Mouse (Mus musculus): ENCODE data around the gene Myl12a. TPM values are rescaled to one million over a fixed set of nuclear protein-coding genes. Genes with fewer than 3 reads are reported as not detected.

Myl12a gene
- polyA plus RNA-seq, 1 experiment from 2014 or later = 682 TPM

DNA sequence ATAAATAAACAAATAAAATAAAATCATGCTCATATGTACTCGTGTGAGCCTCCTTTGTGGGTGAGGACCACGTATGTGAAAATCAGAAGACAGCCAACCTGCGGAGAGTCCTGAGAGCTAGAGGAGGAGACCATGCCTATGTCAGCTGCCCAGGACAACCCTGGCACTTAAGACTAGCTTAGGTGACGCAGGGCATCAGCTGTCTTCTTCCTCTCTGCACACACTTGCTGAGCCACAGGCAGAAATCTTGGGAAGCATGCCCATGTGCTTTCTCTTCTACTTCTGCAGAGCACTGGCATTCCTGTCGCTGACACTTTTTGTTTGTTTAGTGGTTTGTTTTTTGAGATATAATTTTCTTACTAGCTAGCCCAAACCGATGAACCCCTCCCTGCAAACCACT lies 7.1 kb downstream of the Myl12a start:
- H3K36me3 ChIP-seq = peaks cover 29% of the 10 kb centered on the region
- H3K27ac ChIP-seq = no peak overlapping the region
- H3K9ac ChIP-seq = no peak overlapping the region
- peaks cover 44% of the 10 kb centered on the region for H3K4me1 ChIP-seq
- no peak for ATAC-seq (ENCODE audit: insufficient number of reproducible peaks, low FRiP score, low TSS enrichment, low read depth)
- no peak overlapping the region for H3K4me2 ChIP-seq
- no peak overlapping the region for H3K4me3 ChIP-seq
- WGBS = 90% methylated on average over 6 of the region's 6 CpGs
- H3K27me3 ChIP-seq = no peaks in the 10 kb centered on the region
- no peaks in the 10 kb centered on the region for H3K9me3 ChIP-seq

DNA sequence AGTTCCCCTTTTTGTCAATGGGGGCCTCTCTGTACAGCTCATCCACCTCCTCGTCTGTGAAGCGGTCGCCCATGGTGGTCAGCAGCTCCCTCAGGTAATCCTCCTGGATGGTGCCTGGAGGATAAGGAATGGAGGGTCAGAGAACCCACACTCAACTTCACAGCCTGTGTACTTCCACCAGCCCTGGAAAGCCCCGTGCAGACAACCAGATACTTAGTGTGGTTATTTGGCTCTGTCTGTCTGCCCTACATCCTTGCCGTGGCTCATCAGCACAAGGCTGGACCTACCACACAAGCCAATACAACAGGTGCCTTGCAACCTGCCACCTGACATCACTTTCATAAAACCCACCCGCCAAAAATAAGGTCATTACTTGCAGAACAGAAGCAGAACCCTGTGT lies 8.0 kb downstream of the Myl12a start:
- 77% methylated on average over 6 of the region's 6 CpGs for WGBS
- H3K4me3 ChIP-seq = no peak overlapping the region
- H3K27ac ChIP-seq = no peak overlapping the region
- no peaks in the 10 kb centered on the region for H3K9me3 ChIP-seq
- H3K9ac ChIP-seq = no peak overlapping the region
- peaks cover 29% of the 10 kb centered on the region for H3K36me3 ChIP-seq
- no peaks in the 10 kb centered on the region for H3K27me3 ChIP-seq
- no peak for ATAC-seq (ENCODE audit: insufficient number of reproducible peaks, low FRiP score, low TSS enrichment, low read depth)
- H3K4me1 ChIP-seq = peaks cover 42% of the 10 kb centered on the region
- H3K4me2 ChIP-seq = no peak overlapping the region

DNA sequence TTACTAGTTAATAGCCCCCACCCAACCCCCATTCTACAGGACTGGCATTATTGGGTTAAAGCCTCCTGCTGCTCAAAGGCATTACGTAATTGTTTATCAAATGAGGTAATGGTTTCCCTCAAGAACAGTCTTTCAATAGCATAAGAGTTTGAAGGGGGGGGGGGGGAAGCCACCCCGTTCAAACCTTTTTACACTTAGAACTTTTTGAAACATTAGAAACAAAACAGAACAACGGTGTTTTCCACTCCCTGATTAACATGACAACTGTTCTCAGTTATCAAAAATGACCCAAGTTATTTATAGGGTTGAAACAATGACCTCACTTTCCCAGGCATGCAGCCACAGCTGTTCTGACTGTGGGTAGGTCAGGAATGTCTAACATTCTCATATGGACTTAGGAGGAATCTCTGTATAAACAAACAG lies 9.3 kb downstream of the Myl12a start:
- Histone ChIP-seq H3K9ac (no peak overlapping the region), H3K4me2 (no peak overlapping the region), H3K4me1 (peaks cover 43% of the 10 kb centered on the region), H3K27me3 (no peaks in the 10 kb centered on the region), H3K36me3 (peaks cover 31% of the 10 kb centered on the region), H3K27ac (peak overlapping the region; percentile 57; the same call in 1 of the 2 replicates), H3K9me3 (no peaks in the 10 kb centered on the region), H3K4me3 (no peak overlapping the region)
- WGBS = 28% methylated on average over 3 of the region's 3 CpGs
- 0 out of 2 replicates have a peak, but pooled peaks have one; percentile 50 for ATAC-seq (ENCODE audit: insufficient number of reproducible peaks, low FRiP score, low TSS enrichment, low read depth)

DNA sequence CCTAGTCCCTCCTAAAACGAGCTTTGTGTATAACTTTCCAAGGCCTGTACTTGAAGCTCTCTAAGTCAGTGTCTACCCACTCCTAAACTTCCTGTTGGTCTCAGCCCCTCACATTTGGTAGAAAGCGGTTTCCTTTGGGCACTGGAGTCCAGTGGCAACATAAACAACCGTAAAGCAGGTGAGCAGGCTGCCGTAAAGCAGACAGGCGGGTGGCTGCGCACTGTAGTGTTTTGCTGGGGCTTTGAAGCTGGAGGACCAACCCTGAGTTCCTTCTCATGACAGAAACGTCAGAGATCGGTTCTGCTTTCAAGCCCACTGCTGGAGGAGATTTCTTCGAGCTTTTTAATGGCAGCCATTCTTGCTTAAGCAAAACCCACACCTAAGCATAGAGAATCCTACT lies 10.0 kb downstream of the Myl12a start:
- H3K4me1 ChIP-seq = peaks cover 47% of the 10 kb centered on the region
- WGBS = 69% methylated on average over 9 of the region's 9 CpGs
- H3K4me3 ChIP-seq = no peak overlapping the region
- ATAC-seq (ENCODE audit: insufficient number of reproducible peaks, low FRiP score, low TSS enrichment, low read depth) = no peak
- no peak overlapping the region for H3K4me2 ChIP-seq
- peak overlapping the region; percentile 44 for H3K27ac ChIP-seq
- no peak overlapping the region for H3K9ac ChIP-seq
- H3K36me3 ChIP-seq = peaks cover 34% of the 10 kb centered on the region
- no peaks in the 10 kb centered on the region for H3K27me3 ChIP-seq
- H3K9me3 ChIP-seq = no peaks in the 10 kb centered on the region

DNA sequence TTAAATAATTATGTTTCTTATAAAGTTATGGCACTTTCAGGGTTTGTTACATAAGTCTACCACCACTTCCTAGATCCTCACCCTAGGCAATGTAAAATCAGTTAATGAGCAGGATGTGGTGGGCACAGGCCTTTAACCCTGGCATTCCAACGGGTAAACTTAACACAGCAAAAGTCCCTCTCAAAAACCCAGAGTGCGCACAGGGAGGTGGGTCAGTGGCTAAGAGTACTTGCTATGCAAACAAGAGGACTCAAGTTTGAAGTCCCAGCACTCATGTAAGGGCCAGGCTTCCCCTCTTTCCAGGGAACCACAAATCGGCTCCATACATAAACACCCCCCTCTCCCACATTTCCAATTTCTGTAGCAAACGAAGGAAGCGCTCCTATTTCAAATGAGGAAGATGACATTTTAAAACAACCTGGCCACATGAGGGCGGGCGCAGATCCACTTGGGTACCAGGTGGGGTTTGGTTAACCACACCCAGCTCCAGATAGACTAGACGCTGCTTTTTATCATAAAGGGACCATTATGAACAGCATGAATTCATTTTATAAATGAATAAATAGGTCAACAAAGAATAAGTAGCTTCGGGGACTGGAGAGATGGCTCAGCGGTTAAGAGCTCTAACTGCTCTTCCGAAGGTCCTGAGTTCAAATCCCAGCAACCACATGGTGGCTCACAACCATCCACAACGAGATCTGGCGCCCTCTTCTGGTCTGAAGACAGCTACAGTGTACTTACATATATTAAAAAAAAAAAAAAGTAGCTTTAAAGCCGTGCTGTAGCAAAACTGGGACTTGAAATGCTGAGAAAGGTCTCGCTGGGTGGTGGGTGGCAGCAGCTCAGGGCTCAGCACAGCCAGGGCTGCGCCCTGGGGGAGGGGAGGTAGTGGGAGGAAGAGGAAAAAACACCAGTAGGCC lies 10.7 kb downstream of the Myl12a start:
- no peak overlapping the region for H3K9ac ChIP-seq
- no peak for ATAC-seq (ENCODE audit: insufficient number of reproducible peaks, low FRiP score, low TSS enrichment, low read depth)
- WGBS = 80% methylated on average over 16 of the region's 16 CpGs
- no peak overlapping the region for H3K4me3 ChIP-seq
- H3K27ac ChIP-seq = peak overlapping the region; percentile 96
- H3K36me3 ChIP-seq = peaks cover 34% of the 10 kb centered on the region
- H3K4me2 ChIP-seq = no peak overlapping the region
- H3K4me1 ChIP-seq = peaks cover 49% of the 10 kb centered on the region
- H3K27me3 ChIP-seq = no peaks in the 10 kb centered on the region
- H3K9me3 ChIP-seq = no peaks in the 10 kb centered on the region

DNA sequence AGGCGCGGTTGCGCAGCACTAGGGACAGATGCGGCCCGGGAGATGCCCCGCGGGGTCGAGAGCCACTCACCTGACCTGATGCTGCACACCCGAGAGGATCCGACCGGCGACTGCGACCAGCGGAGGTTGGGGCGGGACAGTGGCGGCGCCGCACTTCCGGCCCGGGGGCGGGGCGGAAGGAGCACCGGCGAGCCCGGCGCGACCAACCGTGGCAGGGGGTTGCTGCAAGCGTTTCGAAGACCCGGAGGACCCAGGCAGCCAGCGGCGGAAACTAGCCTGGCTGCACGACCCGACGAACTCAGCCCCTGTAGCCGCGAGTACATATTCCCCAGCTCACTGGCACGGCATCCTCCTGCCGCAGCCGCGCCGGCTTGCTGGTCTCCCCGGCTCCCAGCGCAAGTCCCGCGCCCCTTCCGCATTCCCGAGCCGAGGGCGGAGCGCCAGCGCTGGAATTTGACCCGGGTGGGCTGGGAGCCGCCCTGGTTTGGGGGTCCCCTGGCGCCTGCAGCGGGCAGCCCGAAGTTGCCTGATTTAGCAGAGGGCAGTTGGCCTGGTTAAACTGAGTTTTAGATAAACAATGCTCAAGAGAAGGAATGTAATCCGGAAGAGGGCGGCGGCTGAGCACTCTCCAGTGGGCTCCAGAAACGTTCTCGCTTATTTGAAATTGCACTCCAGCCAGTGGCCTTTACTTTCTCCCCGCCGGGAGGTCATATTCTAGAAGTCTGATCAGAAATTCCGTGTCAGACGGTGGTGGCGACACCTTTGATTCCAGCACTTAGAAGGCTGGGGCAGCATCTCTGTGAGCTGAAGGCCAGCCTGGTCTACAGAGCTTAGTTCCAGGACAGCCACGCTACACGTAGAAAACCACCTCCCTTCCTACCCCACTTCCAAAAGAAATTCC lies 12.0 kb downstream of the Myl12a start:
- H3K4me2 ChIP-seq = peak overlapping the region; percentile 69
- no peaks in the 10 kb centered on the region for H3K27me3 ChIP-seq
- H3K4me1 ChIP-seq = peaks cover 49% of the 10 kb centered on the region
- H3K4me3 ChIP-seq = peak overlapping the region; percentile 89
- H3K9me3 ChIP-seq = no peaks in the 10 kb centered on the region
- under 1% methylated on average over 70 of the region's 70 CpGs for WGBS
- H3K9ac ChIP-seq = peak overlapping the region; percentile 75
- H3K27ac ChIP-seq = peak overlapping the region; percentile 96
- peaks cover 34% of the 10 kb centered on the region for H3K36me3 ChIP-seq
- ATAC-seq (ENCODE audit: insufficient number of reproducible peaks, low FRiP score, low TSS enrichment, low read depth) = peak; percentile 78

DNA sequence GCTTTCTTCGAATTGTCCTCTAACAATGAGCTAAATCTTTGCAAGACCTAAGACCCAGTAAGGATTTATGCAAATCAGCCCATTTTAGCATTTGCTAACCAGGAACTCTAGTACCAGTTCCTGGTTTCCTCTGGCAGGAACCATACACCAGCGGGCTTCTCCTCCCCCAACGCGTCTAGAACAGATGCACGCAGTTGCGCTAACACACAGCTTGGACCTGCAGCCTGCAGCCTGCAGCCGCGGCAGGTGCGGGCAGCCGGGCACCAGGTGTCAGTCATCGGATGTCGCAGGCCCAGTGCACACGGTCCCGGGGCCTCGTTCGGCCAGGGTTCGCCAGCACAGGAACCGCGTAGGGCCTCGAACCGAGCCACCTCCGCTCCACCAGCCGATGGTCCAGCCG lies 12.7 kb downstream of the Myl12a start:
- Histone ChIP-seq H3K4me1 (peaks cover 49% of the 10 kb centered on the region), H3K36me3 (peaks cover 35% of the 10 kb centered on the region; the same call in 1 of the 2 replicates), H3K27me3 (no peaks in the 10 kb centered on the region), H3K4me2 (peak overlapping the region; percentile 69), H3K27ac (peak overlapping the region; percentile 96), H3K4me3 (peak overlapping the region; percentile 89), H3K9me3 (no peaks in the 10 kb centered on the region), H3K9ac (peak overlapping the region; percentile 75)
- WGBS = 2% methylated on average over 24 of the region's 24 CpGs
- peak; percentile 38 for ATAC-seq (ENCODE audit: insufficient number of reproducible peaks, low FRiP score, low TSS enrichment, low read depth)

DNA sequence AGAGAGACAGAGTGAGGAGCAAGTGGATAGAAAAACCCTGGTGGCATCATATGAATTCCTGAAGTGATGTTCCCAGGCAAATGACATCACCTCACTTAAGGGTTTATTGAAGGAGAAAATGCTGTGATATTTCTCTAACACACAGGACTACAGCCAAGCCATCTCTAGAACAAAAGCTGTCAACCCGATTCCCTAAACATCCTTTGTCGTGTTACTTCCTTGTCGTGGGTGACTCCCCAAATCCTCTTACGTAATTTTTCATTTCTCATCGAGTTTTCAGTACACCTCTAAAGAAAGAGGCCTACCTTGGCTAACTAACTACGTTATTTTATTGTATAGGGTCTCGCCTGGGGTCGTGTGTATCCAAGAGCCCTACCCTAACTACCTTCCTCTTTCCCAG lies 13.2 kb downstream of the Myl12a start:
- Histone ChIP-seq H3K4me1 (peaks cover 49% of the 10 kb centered on the region), H3K27ac (peak overlapping the region; percentile 96; the same call in 1 of the 2 replicates), H3K27me3 (no peaks in the 10 kb centered on the region), H3K4me3 (peak overlapping the region; percentile 89), H3K9me3 (no peaks in the 10 kb centered on the region), H3K36me3 (peaks cover 30% of the 10 kb centered on the region; the same call in 1 of the 2 replicates), H3K9ac (no peak overlapping the region), H3K4me2 (peak overlapping the region; percentile 69)
- ATAC-seq (ENCODE audit: insufficient number of reproducible peaks, low FRiP score, low TSS enrichment, low read depth) = no peak
- 54% methylated on average over 8 of the region's 8 CpGs for WGBS

DNA sequence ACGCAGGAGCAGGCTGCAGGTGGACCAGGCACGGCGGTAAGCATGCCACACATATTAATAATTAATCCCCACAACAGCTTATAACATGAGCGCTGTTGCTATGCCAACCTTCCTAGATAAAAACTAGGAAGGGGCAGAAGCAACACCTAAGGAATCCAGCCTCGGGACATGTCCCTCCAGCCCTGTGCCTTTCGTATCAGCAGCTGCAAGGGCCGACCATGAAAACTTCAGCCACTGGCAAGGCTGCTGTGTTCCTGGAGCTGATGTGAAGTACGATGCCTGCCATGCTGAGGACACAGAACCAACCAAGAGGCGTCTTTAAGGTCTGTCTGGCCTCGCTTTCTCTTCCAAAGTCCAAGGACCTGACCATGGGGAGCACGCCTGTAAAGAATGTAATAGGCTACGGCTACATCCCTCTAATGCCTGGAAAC lies 14.3 kb downstream of the Myl12a start:
- peaks cover 24% of the 10 kb centered on the region; the same call in 1 of the 2 replicates for H3K36me3 ChIP-seq
- H3K27me3 ChIP-seq = no peaks in the 10 kb centered on the region
- no peak for ATAC-seq (ENCODE audit: insufficient number of reproducible peaks, low FRiP score, low TSS enrichment, low read depth)
- 83% methylated on average over 12 of the region's 12 CpGs for WGBS
- H3K27ac ChIP-seq = no peak overlapping the region
- peaks cover 45% of the 10 kb centered on the region for H3K4me1 ChIP-seq
- no peaks in the 10 kb centered on the region for H3K9me3 ChIP-seq
- no peak overlapping the region for H3K4me3 ChIP-seq
- H3K9ac ChIP-seq = no peak overlapping the region
- H3K4me2 ChIP-seq = no peak overlapping the region

DNA sequence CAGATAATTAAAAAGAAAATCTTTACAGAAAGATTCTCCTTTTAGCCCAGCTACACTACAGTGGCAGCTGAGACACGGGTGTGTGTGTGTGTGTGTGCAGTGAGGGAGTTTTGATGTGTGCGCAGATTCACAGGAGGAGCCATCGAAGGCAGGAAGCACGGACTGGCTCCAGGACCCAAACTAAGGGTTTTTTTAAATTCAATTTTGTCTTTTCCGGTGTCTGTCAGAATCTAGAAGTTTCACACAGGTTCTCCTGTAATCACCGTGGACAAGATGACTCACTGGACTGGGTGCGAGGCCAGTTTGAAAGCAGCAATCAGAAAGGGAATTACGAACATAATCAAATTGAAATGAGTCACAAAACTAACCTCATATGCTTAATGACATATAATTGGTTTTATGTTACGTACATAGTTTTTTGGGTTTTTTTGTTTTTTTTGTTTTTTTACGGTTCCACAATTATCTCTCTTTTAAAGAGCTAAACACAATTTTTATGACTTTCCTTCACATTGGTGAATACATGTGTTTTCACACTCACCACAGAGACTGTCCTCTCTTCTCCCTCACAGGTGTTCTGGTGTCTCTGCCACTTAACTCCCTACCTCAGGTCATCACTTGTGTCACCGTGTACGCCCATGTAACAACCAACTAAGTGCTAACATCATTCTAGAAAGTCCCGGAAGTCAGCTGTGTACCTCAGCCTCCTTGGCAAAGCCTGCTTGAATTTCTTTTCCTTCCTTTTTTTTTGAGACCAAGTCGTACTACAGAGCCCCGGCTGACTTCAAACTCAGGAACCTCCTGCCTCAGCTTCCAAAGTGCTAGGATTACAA lies 15.6 kb downstream of the Myl12a start:
- 84% methylated on average over 15 of the region's 15 CpGs for WGBS
- no peak overlapping the region for H3K9ac ChIP-seq
- no peak overlapping the region for H3K4me3 ChIP-seq
- peaks cover 27% of the 10 kb centered on the region for H3K36me3 ChIP-seq
- no peaks in the 10 kb centered on the region for H3K9me3 ChIP-seq
- H3K4me2 ChIP-seq = no peak overlapping the region
- no peak for ATAC-seq (ENCODE audit: insufficient number of reproducible peaks, low FRiP score, low TSS enrichment, low read depth)
- no peaks in the 10 kb centered on the region for H3K27me3 ChIP-seq
- no peak overlapping the region for H3K27ac ChIP-seq
- peaks cover 38% of the 10 kb centered on the region for H3K4me1 ChIP-seq

DNA sequence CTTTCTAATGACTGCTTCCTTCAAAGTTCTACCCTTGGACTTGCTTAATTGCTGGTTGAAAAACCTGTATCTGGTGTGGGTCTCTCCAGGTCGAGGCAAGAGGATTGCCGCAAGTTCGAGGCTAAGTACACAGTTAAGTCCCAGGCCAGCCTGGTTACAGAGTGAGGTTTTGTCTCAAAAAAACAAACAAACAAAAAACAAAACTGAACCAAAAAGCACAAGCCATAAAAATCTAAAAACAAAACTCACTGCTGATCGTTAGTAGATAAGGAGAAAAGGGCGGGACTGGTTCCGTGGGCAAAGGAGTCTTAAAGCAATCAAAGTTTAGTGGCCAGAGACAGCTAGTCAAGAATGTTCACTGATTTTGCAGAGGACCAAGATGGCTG lies 16.3 kb downstream of the Myl12a start:
- ATAC-seq (ENCODE audit: insufficient number of reproducible peaks, low FRiP score, low TSS enrichment, low read depth) = no peak
- Histone ChIP-seq H3K9ac (no peak overlapping the region), H3K4me2 (no peak overlapping the region), H3K4me1 (peaks cover 32% of the 10 kb centered on the region), H3K27me3 (no peaks in the 10 kb centered on the region), H3K36me3 (peaks cover 30% of the 10 kb centered on the region), H3K4me3 (no peak overlapping the region), H3K9me3 (no peaks in the 10 kb centered on the region), H3K27ac (no peak overlapping the region)
- 80% methylated on average over 6 of the region's 6 CpGs for WGBS

Measured in limb, embryonic 15.5 days (tissue).